Mouse (Mus musculus) lung, postnatal 0 days (tissue): Measurements from ENCODE around the gene Pkdcc. TPM values are rescaled to one million over a fixed set of nuclear protein-coding genes. Genes with fewer than 3 reads are reported as not detected.

ENCODE experiments used
- ATAC-seq: fragments of 200-750 bp; cut with Nextera tagmentation; 2 replicates; pipeline ENCODE4 v1.8.0; 2017; ENCODE audit warnings: moderate library complexity
- DNase-seq: peaks from one replicate; pipeline ENCODE4 v3.0.0-alpha.2; 2016; ENCODE audit warnings: low spot score
- H3K27ac ChIP-seq: fragments of 300-500 bp; sonication (generic); 2 replicates; pipeline ENCODE4 v1.5.1; 2014; ENCODE audit warnings: antibody characterized with exemption, mild to moderate bottlenecking, low read length, mixed read lengths
- H3K27me3 ChIP-seq: fragments of 300-500 bp; sonication (generic); replicated peaks from 2 replicates; pipeline ENCODE4 v1.6.1; 2014; ENCODE audit warnings: low read length, mixed read lengths; ENCODE audit not compliant: insufficient read depth
- H3K36me3 ChIP-seq: fragments of 300-500 bp; sonication (generic); 2 replicates; pipeline ENCODE4 v1.6.1; 2014; ENCODE audit warnings: low read length, mixed read lengths; ENCODE audit not compliant: insufficient read depth
- H3K4me1 ChIP-seq: fragments of 300-500 bp; sonication (generic); 2 replicates; pipeline ENCODE4 v1.6.1; 2014; ENCODE audit warnings: antibody characterized with exemption, low read depth, low read length, mixed read lengths; ENCODE audit not compliant: insufficient read depth
- H3K4me2 ChIP-seq: fragments of 300-500 bp; sonication (generic); replicated peaks from 2 replicates; pipeline ENCODE4 v1.6.1; 2014; ENCODE audit warnings: low read depth, mild to moderate bottlenecking, low read length, moderate library complexity, mixed read lengths
- H3K4me3 ChIP-seq: fragments of 300-500 bp; sonication (generic); 2 replicates; pipeline ENCODE4 v1.5.1; 2014; ENCODE audit warnings: low read depth, low read length
- H3K9ac ChIP-seq: fragments of 300-500 bp; sonication (generic); replicated peaks from 2 replicates; pipeline ENCODE4 v1.6.1; 2014; ENCODE audit warnings: low read depth, mild to moderate bottlenecking
- H3K9me3 ChIP-seq: fragments of 300-500 bp; sonication (generic); 2 replicates; pipeline ENCODE4 v1.6.1; 2016; ENCODE audit warnings: low read length, mixed read lengths
- CTCF ChIP-seq: IDR thresholded peaks from 2 replicates; pipeline ENCODE4 v1.5.1; 2016; ENCODE audit warnings: antibody characterized with exemption, mild to moderate bottlenecking
- EP300 ChIP-seq: IDR thresholded peaks from 2 replicates; pipeline ENCODE4 v1.6.1; 2016; ENCODE audit warnings: antibody characterized with exemption, mild to moderate bottlenecking, control low read depth
- WGBS: fragments of 180-500 bp; shearing (Covaris S2); extraction: QIAGEN DNeasy Blood & Tissue Kit; methylation state at CpG from one replicate; pipeline ENCODE4 v1.1.7; 2014; 5-methylcytosine and 5-hydroxymethylcytosine counted together
- polyA plus RNA-seq: library from polyadenylated mRNA; unstranded; fragments of >200 nt; fragmentation: Nextera tagmentation; extraction: Ambion mirVana; gene quantifications from 2 replicates; pipeline ENCODE4 v1.2.1, GENCODE M21; 2015

Pkdcc gene
- polyA plus RNA-seq, 1 experiment from 2014 or later: 3.6 TPM

- Histone ChIP-seq H3K4me1 (no peaks in the 10 kb centered on the region), H3K36me3 (no peaks in the 10 kb centered on the region), H3K9me3 (no peaks in the 10 kb centered on the region), H3K9ac (no peak overlapping the region), H3K4me2 (no peak overlapping the region), H3K27ac (no peak overlapping the region), H3K27me3 (no peaks in the 10 kb centered on the region), H3K4me3 (no peak overlapping the region)
- 50% methylated on average over 2 of the region's 2 CpGs for WGBS
- TF ChIP-seq CTCF (no peak), EP300 (no peak)
- ATAC-seq (no peak), DNase-seq (no peak)
These were observed 6.6 kb upstream of the Pkdcc start for GRCm38 (mm10) chr17:83208455-83208854.

GRCm38 (mm10) chr17:83210531-83210930 is 4.6 kb upstream of the Pkdcc start:
- H3K36me3 ChIP-seq: no peaks in the 10 kb centered on the region
- no peak overlapping the region for H3K27ac ChIP-seq
- H3K4me3 ChIP-seq: no peak overlapping the region
- ATAC-seq (no peak), DNase-seq (no peak)
- no peak for TF ChIP-seq CTCF
- TF ChIP-seq EP300: no peak
- 52% methylated on average over 5 of the region's 5 CpGs for WGBS
- H3K9me3 ChIP-seq: no peaks in the 10 kb centered on the region
- H3K4me2 ChIP-seq: no peak overlapping the region
- no peaks in the 10 kb centered on the region for H3K27me3 ChIP-seq
- H3K9ac ChIP-seq: no peak overlapping the region
- 0 out of 2 replicates have a peak, but pooled peaks cover 5% of the 10 kb centered on the region for H3K4me1 ChIP-seq

DNA sequence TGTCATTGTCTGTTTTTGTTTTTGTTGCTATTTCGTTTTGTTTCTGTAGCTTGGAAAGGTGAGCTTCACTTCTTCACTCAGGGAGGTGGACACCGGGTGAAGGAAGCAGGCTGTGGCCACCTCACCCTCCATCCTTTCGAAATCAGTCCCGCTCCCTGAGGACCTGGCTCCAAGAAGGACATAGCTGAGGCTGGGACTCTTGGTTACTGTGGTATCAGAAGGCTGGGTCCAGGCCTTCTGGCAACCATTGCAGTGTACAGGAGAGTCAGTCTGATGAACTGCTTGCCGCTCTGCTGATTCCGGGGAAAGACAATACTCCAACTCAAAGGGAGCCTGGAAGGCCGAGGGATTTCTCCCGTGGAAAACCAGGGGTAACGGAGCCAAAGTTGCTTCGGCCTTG is 3.9 kb upstream of the Pkdcc start:
- H3K27ac ChIP-seq: no peak overlapping the region
- H3K4me2 ChIP-seq: no peak overlapping the region
- 91% methylated on average over 10 of the region's 10 CpGs for WGBS
- ATAC-seq (no peak), DNase-seq (no peak)
- H3K27me3 ChIP-seq: no peaks in the 10 kb centered on the region
- H3K9ac ChIP-seq: no peak overlapping the region
- peaks cover 8% of the 10 kb centered on the region; the same call in 1 of the 2 replicates for H3K4me1 ChIP-seq
- TF ChIP-seq EP300 (no peak), CTCF (no peak)
- H3K4me3 ChIP-seq: no peak overlapping the region
- no peaks in the 10 kb centered on the region for H3K36me3 ChIP-seq
- no peaks in the 10 kb centered on the region for H3K9me3 ChIP-seq

DNA sequence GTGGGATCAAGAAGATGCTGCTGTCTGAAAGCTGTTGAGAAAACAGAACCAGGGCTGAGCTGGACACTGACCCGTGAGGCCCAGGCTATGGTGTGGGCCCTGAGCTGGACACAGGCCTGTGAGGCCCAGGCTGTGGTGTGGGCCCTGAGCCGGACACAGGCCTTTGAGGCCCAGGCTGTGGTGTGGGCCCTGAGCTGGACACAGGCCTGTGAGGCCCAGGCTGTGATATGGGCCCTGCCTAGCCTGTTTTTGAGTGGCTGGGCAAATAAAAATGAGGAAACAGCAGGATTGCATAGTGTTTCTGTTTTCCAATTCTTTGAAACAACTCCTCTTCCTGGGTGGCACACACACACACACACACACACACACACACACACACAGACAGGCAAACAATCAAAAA is 2.7 kb upstream of the Pkdcc start:
- Histone ChIP-seq H3K9ac (no peak overlapping the region), H3K27ac (no peak overlapping the region)
- 72% methylated on average over 2 of the region's 2 CpGs for WGBS

GRCm38 (mm10) chr17:83213228-83213915 is 1.7 kb upstream of the Pkdcc start:
- DNase-seq: no peak
- no peak overlapping the region for H3K27ac ChIP-seq
- peaks cover 20% of the 10 kb centered on the region; the same call in 1 of the 2 replicates for H3K4me1 ChIP-seq
- no peak for TF ChIP-seq CTCF
- no peak for TF ChIP-seq EP300
- H3K9ac ChIP-seq: no peak overlapping the region
- no peaks in the 10 kb centered on the region for H3K9me3 ChIP-seq
- no peaks in the 10 kb centered on the region for H3K27me3 ChIP-seq
- no peak overlapping the region for H3K4me2 ChIP-seq
- 73% methylated on average over 9 of the region's 9 CpGs for WGBS
- H3K4me3 ChIP-seq: no peak overlapping the region
- no peak for ATAC-seq
- H3K36me3 ChIP-seq: no peaks in the 10 kb centered on the region

More for the DNA sequence above, 2.7 kb upstream of the Pkdcc start:
- no peak overlapping the region for H3K4me2 ChIP-seq
- no peaks in the 10 kb centered on the region for H3K36me3 ChIP-seq
- no peaks in the 10 kb centered on the region for H3K27me3 ChIP-seq
- peaks cover 15% of the 10 kb centered on the region; the same call in 1 of the 2 replicates for H3K4me1 ChIP-seq
- H3K4me3 ChIP-seq: no peak overlapping the region
- TF ChIP-seq CTCF (no peak), EP300 (no peak)
- DNase-seq: peak; percentile 38
- no peaks in the 10 kb centered on the region for H3K9me3 ChIP-seq
- ATAC-seq: no peak

- WGBS: 1% methylated on average over 16 of the region's 16 CpGs
- Histone ChIP-seq H3K27ac (no peak overlapping the region), H3K4me1 (peaks cover 22% of the 10 kb centered on the region; the same call in 1 of the 2 replicates), H3K36me3 (no peaks in the 10 kb centered on the region), H3K9ac (peak overlapping the region; percentile 55), H3K27me3 (no peaks in the 10 kb centered on the region), H3K9me3 (no peaks in the 10 kb centered on the region), H3K4me2 (peak overlapping the region; percentile 97), H3K4me3 (peak overlapping the region; percentile 73)
- DNase-seq: peak; percentile 60
- TF ChIP-seq CTCF (no peak), EP300 (no peak)
- ATAC-seq: no peak
These were observed 915 bp upstream of the Pkdcc start for GRCm38 (mm10) chr17:83214161-83214592.
